Mouse (Mus musculus) layer of hippocampus, postnatal 10 days (tissue): Measurements from ENCODE around the gene Dctn5. TPM values are rescaled to one million over a fixed set of nuclear protein-coding genes. Genes with fewer than 3 reads are reported as not detected.
"Not testable (repeated sequence)": the region's sequence is repeated elsewhere in the genome, so short reads cannot be mapped to it uniquely, and the experiment has no call there.

Source experiments
- DNase-seq, 2 experiments: peaks; one replicate each; pipeline ENCODE4 v3.0.0; 2021; ENCODE audit warnings: low spot score in 2 of 2
- long read RNA-seq: library from polyadenylated mRNA; stranded (forward); transcript quantifications from one replicate; pipeline ENCODE4 v2.0.0, GENCODE M21; 2023
- total RNA-seq, 2 experiments: library from RNA; stranded (reverse); gene quantifications; 2 replicates each; pipeline ENCODE4 v1.2.3; 2021

Dctn5 gene
- total RNA-seq: 100 to 1,000 TPM in 1 of 2 experiments, 10 to 100 TPM in 1; 89.0 to 106 TPM
- long read RNA-seq, transcript Dctn5-201 (6 exons, 1,532 nt): major isoform, 62 of 123 reads
- long read RNA-seq, partial matches to known transcripts: 44 of 123 reads
- long read RNA-seq, other reads (novel, unspliced or antisense): 14 of 123 reads

DNA sequence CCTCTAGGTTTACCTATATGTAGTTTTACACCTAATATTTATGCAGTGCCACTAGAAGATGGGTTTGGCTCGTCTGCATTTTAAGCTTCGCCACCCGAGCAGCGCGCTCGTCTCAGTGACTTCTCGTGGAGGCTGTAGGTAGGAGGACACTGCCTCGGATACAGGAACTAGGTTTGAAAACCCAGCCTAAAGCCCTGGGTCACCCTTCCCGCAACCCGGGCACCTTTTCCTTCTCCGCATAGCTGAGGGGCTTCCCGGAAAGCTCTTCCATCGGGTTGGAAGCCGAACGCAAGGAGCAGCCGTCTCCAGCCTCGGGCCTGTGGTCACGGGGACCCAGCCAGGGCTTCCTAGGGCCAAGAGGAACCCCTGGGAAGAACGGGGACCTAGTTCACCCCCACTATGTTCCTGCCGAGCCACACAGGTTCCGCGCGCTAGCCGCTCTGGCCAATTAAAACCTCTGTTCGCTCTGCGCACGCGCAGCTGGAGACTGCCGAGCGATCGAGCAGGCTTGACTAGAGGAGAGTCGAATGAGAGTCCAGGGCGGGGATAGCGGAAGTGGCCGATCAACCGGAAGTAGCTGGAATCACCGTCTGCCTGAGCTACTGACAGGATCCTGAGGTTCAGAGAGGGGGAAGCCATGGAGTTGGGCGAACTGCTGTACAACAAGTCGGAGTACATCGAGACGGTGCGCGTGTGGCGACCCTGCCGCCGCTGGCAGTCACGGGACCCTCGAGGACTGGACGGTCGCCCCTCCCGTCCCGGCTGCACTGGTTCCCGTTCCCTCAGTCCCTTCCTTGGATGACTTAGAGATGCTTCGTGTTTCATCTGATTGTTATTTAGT is at the start of gene Dctn5, which contains the start of gene Palb2:
Dctn5 (plus strand) TSS at position 545 of the 841 bp plus-strand sequence.
Palb2 (minus strand) TSS at position 489 of the 841 bp plus-strand sequence.
- DNase-seq: peak; percentile 99

DNA sequence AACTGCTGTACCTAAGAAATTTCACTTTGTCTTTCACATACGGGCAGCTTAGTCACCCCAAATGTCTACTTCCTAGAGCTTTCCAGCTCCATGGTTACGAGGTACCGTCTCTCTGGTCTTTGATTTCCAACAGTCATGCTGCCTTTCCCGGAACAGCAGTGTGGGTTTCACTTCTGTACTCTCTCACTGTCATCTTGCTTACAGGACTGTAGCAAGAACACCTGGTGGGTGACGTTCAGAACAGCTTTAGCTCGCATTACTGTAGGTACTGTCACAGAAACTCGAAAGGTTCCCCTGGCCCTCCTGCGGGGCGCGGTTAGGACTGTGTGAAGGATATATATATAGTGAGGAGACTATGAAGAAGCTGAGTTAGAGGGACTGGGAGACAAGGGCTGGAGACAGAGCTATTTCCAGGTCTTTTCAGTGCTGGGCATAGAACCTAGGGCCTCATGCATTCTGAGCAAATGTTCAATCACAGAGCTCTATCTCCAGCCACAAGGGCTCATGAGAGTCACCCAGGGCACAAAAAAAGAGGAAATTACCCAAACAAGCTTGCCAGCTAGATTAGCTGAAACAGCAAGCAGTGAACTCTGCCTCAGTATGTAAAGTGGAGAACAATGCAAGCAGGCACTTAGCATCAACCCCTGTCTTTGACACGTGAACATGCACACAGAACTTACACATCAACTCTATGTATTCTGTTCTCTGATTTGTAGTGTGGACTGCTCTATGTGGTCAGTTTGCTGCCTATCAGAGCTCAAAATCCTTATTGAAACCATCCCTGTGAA is 45.5 kb upstream of the Dctn5 start:
- DNase-seq: no peak

DNA sequence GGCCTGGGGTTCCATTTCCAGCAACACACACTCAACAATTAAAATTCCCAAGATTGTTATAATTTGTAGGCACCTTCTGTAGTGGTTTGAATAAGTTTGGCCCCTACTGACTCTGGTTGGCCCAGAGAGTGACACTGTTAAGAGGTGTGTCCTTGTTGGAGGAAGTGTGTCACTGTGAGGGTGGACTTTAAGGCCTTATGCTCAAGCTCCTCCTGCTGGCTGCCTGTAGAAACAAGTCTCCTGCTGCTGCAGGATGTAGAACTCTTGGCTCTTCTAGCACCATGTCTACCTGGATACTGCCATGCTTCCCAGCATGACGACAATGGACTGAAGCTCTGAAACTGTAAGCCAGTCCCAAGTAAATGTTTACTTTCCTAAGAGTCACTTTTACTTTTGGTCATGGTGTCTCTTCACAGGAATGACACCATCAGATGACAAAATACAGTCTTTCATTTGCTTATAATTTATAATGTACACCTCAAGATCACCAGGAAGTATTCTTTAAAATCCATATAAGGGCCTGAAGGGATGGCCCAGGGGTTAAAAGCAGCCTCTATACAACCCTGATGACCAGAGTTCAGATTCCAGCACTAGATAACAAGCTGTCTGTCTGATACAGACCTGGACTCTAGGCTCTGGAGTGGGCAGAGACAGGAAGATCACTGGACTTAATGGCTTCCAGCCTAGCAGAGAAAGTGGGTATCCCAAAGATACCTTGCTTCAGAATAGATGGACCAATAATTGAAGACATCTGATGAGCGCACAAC is 38.1 kb upstream of the Dctn5 start:
- no peak for DNase-seq

DNA sequence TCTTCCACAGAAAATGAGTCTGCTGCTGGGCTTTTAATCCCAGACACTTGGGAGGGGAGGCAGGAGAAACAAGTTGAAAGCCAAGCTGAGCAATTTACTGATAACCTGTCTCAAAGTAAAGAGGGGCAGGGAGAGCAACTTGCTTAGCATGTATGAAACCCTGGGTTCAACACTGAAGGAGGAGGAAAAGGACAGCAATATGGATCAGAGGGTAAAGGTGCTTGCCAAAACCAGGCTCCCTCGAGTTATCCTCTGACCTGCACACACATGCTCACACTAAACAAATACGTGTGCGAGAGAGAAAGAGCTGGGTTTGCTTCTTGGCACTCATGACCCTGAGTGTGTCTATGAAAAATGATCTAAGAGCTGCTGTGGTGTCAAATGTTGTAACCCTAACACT is 34.8 kb upstream of the Dctn5 start:
- DNase-seq: no peak

DNA sequence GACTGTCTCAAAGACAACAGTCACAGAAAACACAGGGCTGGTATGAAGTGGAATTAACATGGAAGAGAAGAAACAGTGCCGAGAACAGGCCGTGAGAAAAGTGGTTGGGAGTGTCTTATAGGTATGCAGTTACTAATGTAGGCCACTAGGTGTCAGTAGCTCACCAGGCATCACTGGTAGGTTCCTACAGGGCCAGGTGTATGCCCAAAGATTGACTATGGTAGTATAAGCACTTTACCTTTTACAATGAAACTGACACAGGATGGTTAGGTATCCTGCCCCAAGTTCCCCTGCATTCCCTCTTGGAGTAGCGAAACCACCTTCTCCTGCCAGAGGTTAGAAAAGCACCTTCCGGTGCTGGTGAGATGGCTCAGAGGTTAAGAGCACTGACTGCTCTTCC is 33.6 kb upstream of the Dctn5 start:
- peak in 1 of 2 experiments; percentile 27 for DNase-seq

DNA sequence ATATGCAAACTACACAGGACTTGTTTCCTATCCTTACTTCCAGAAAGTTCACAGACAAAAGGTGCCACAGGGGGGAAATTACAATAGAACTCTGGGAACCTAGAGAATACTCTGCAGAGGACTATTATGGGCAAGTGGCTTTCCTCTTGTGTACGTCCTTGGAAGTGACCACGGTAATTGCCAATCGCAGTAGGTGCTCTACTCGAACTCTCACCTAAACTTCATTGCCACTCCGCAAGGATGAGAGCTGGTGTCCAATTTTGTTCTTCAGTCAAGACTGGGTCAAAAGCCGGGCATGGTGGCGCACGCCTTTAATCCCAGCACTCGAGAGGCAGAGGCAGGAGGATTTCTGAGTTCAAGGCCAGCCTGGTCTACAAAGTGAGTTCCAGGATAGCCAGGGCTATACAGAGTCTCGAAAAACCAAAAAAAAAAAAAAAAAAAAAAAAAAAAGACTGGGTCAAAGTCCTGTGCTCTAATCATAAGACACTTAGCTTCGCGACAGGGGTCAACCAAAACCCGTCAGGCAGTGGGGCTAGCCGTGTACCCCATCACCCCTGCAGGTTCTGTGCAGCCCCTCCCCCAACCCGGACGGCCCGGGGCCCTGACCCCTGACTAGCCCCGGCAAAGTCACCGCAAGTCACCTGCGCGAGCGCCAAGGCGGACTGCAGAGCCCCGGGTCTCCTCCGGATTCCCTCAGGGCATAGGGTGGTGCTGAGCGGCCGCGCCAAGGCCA is 31.7 kb upstream of the Dctn5 start:
- DNase-seq: not testable (repeated sequence)

DNA sequence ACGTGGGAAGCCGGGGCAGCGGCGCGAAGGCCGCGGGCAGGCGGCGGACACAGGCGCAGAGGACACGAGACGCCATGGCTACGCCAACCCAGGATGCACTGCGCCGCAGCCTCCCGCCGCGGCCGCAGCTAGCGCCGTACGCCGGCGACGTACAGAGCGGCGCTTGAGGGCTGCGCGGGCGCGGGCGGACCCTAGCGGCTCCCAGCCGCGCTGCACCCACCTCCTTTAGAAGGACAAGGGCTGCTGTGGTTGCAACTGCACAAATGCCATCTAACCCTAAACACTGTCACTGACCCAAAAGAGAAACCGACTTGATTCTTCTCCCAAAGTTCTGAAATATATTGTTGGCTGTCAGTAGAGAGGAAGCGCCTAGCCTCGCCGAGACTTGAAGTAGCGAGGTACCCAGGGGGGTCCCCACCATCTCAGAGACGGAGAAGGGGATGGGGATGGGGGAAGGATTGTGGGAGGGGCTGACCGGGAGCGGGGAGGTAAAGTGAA is 31.0 kb upstream of the Dctn5 start, which contains the start of gene Ndufab1:
Ndufab1 (minus strand) TSS at position 140 of the 498 bp plus-strand sequence.
- DNase-seq: peak; percentile 80 to 89

DNA sequence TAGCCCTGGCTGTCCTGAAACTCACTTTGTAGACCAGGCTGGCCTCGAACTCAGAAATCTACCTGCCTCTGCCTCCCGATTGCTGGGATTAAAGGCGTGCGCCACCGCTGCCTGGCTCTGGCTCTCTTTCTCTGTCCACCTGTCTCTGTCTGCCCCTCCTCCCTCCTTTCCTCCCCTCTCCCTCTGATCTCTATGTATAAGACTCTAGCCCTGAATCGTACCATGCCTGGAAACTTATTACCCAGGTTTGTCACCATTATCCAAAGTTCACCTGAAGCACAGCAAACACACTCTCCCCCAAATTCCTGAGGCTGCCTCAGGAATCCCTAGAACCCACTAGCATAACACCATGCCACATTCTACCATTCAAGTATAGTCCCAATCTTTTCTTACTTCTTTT is 24.6 kb upstream of the Dctn5 start:
- DNase-seq: no peak

DNA sequence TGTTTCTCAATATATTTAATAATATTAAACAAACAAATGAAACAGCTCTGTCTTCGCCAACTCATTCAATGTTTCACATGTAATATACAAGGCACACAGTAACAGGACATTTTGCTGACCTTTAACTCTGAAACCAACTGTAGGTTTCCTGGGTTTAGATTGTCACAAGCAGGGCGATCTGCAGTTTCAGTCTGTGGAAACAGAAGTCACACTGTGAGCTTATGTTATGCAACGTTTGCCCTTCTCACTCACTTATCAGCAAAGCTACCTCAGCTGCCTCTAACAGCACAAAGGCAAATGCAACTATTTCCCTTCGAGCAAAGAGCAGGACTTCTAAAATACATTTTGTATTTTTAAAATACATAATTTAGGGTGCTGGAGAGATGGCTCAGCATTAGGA is 9.3 kb upstream of the Dctn5 start:
- no peak for DNase-seq

DNA sequence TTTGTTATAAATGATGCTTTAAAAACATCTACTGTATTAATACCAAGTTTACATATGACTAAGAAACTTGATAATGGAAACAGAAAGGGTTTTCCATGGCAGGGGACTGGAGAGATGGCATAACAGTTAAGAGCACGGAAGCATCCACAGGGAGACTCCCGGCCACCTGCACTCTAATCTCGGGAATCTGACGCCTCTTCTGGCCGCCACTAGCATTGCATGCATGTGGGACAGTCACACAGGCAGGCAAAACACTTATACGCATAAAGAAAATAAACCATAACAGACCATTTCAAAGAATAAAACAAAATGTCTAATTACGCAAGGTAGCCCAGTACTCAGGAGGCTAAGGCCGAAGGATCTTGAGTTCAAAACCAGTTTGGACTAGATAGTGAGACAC is 7.2 kb upstream of the Dctn5 start:
- DNase-seq: no peak

DNA sequence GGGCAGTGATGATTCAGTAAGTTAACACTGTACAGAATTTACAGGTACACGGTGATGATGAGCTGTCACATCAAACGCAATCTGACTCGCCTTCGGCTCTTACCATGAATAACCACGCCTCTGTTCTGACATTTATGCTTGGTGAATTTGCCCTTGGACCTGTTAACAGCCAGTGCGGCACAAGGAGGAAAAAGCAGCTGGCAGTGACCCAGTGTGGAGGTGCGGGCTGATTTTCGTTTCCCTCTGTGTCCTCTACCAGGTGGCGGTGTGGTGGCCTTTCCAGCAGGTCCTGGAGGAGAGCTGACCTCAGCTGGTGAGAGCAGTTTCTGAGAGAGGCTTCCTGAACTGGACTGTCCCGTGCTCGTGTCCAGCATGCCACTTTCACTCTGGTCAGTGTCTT is 5.9 kb upstream of the Dctn5 start:
- no peak for DNase-seq

DNA sequence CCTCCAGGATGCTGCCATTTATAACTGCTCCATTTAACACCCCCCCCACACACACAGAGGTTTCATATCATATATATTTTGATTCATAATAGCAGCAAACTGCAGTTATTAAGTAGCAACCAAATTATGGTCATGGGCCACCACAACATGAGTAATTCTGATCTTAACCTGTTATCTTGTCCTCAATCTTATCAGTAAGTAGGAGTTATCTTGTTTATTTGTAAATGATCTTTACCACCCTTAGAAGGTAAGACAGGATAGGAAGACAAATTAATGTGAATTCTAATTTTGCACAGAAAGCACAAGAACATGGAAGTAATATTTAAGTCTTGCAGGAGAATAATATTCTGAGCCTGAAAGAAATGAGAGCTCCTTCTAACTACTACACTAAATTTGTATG is 1.0 kb upstream of the Dctn5 start:
- no peak for DNase-seq

DNA sequence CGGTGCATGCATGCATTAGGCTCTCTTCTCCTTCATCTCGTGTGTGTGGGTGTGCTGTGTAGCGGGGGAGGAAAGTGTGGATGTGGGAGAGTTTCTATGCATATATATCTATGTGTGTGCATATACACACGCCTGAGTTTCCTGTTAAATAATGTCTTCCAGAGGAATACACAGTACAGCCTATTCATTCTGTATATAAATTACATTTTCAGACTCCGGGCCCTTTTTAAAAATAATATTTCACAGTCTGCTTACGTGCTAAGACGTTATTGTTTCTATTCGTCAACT is 441 bp downstream of the Dctn5 start:
- no peak for DNase-seq

DNA sequence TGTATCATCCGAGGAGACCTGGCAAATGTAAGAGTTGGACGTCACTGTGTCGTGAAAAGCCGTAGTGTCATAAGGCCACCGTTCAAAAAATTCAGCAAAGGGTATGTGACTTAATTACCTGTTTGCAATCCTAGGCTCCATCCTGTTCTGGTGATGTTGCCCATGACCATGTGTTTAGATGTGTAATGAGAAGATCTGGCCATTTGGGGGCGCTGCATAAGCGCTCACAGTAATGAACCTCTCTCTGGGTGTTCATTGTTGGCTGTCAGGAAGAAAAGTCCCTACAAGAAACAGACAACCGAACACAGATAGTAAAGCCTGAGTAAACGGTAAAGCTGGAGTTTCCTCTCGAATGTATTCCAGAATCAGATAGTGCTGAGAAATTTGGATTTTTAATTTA is 2.2 kb downstream of the Dctn5 start:
- DNase-seq: peak; percentile 22

DNA sequence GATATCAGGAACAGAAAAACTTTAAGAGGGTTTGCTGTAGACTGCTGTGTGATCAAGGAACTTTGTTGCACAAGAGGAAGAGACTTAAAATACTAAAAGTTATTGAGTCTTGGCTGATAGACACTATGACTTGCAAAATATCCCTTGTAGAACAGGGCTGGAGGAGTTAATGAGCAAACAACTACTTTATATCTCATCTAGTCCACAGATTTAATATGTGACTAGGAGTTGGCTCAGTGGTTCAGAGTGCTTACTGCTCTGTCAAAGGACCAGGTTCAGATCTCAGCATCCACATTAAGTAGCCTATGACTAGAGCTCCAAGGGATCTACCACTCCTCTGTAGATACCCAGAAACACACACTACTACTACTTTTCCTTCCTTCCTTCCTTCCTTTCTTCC is 4.2 kb downstream of the Dctn5 start:
- no peak for DNase-seq

DNA sequence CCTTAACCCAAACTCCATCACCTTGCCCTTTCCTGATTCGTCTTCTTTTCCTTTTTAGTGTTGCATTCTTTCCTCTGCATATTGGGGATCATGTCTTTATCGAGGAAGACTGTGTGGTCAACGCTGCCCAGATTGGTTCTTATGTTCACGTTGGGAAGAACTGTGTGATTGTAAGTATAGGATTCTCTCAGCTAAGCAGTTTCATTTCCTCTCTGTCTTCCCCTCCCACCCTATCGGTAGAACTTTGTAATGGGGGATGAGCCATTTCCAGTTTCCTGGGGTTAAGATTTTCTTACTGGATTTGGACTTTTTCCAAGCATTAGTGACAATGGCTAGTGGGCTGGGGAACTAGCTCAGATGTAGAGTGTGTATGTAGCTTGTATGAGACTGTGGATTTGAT is 5.3 kb downstream of the Dctn5 start:
- no peak for DNase-seq

DNA sequence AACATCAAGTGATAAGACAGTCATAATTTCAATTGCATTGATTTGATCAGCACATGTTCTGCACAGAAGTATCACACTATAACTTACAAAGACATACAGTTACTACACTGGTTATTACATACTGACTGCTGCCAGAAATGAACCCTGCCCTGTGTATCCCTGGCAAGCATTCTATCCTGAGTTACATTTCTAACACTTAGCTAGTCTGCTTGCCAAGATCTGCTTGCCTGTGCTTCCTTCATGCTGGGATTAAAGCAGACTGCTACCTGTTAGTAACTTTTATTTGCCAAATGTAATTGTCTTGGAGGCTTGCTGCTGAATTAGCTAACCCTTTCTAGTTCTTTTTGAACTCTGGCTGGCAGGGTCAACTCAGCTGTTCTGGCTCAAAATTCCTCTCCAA is 8.2 kb downstream of the Dctn5 start:
- DNase-seq: no peak

DNA sequence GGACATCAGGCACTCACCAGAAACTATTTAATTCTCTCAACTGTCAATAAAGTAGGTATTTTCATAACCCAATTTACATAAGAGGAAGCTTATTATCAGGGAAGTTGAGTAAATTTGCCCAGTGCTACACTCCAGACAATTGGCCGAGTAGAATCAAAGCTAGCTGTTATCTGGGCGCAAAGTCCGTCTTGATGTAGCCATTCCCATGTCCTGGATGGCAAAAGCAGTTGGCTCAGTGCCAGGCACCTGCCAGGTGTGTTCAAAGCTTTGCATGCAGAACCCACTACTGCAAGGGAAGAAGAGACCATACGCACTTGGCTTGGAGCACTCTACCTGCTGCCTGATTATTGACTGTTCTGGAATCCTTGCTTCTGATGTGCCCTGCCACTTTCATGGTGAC is 19.6 kb downstream of the Dctn5 start:
- no peak for DNase-seq

DNA sequence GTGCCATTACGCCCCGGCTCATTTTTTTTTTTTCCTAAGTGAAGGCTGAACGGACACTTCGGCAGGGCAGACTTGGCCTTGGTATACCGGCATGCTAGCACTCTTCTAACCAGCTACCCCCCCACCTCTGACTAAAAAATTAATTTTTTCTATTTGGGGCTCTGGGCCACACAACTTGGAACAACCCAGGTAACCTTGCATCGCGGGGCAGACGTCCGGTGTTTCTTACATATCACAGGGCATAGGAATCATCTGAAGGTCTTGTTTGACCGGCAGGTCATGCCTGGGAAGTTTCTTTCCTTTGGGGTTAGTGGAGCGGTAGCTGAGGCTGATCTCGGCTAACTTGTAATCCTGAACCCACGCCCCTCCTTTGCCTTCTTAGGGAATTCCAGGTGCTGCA is 25.6 kb downstream of the Dctn5 start:
- DNase-seq: no peak
